Mouse (Mus musculus): ENCODE results near the gene Gm49601. TPM values are rescaled to one million over a fixed set of nuclear protein-coding genes. Genes with fewer than 3 reads are reported as not detected.

Gm49601 gene
- polyA plus RNA-seq, 1 experiment from 2014 or later = 4.3 TPM

DNA sequence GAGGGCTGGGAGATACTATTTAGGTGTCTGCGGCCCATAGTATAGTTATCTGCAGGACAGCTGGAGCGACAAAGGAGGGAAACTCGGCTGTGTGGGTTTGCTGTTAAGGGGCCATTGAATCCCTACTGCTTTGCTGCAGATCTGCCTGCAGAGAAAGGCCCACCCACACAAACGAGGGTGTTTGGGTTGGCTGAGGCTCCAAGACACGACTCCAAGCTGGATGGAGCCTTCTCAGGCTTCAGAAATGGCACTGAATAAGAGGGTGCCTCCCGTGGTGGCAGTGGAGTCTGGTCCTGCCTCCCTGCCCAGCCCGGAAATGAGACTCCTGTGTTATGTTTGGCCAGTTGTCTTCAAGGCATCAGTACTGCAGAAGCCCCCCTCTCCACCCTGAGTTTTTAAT lies 16.1 kb upstream of the Gm49601 start:
- 51% methylated on average over 7 of the region's 7 CpGs for WGBS

DNA sequence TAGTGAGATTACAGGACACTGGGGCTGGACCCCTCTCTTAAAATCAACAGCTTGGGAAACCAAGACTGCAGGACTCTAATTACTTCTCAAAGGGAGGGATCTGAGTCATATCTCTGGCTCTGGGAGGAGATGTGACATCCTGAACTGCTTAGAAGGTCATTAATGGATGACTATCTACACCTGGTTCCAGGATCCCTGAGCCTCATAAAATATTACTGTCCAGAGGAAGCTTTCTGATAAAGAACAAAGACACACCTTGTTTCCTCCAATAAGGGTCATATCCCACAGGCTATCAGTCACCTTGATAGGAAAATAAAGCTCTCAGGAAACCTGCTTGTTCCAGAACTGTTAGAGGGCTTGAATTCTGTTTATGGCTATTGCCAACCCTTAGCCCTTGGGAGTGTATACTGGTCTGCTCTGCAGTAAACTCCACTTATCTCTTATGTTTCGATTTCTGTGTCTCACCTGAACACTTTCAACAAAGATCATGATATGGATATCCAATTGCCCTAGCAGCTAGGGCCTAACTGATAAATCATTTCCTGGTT lies 13.2 kb upstream of the Gm49601 start:
- H3K27ac ChIP-seq = peak overlapping the region; percentile 59
- no peaks in the 10 kb centered on the region for H3K4me1 ChIP-seq (replicated peaks)

More for the DNA sequence above, 16.1 kb upstream of the Gm49601 start:
- no peak overlapping the region for H3K9ac ChIP-seq
- no peak overlapping the region for H3K4me3 ChIP-seq (replicated peaks)
- no peak overlapping the region for H3K4me2 ChIP-seq (replicated peaks)
- no peaks in the 10 kb centered on the region for H3K27me3 ChIP-seq (replicated peaks)
- no peak for ATAC-seq
- no peaks in the 10 kb centered on the region for H3K36me3 ChIP-seq
- no peaks in the 10 kb centered on the region for H3K4me1 ChIP-seq (replicated peaks)
- H3K27ac ChIP-seq = no peak overlapping the region
- no peaks in the 10 kb centered on the region for H3K9me3 ChIP-seq

DNA sequence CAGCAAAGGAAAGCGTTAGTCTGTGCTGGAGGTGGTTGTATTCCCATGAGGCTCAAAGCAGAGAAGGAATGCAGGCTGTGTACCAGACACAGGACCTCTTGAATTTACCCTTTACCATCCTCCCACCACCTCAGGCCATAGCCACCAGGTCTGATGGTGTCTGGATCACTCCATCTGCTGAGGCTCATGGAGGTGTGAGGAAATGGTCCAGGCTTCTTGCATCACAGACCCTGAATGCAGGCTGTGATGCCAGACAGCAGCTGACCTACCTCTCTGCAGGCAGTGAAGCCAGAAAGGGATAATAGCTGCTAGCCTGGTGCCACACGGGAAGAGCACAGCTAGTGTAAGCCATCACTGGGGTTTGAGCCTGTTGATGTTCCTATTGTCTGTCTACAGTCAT lies 12.2 kb upstream of the Gm49601 start:
- H3K9ac ChIP-seq = no peak overlapping the region
- no peaks in the 10 kb centered on the region for H3K36me3 ChIP-seq
- no peaks in the 10 kb centered on the region for H3K27me3 ChIP-seq (replicated peaks)
- H3K4me1 ChIP-seq (replicated peaks) = no peaks in the 10 kb centered on the region
- no peaks in the 10 kb centered on the region for H3K9me3 ChIP-seq
- H3K4me2 ChIP-seq (replicated peaks) = no peak overlapping the region
- no peak for ATAC-seq
- H3K27ac ChIP-seq = no peak overlapping the region
- WGBS = 51% methylated on average over 2 of the region's 2 CpGs
- H3K4me3 ChIP-seq (replicated peaks) = no peak overlapping the region

More for the DNA sequence above, 13.2 kb upstream of the Gm49601 start:
- ATAC-seq = peak; percentile 91
- WGBS = 41% methylated on average over 1 of the region's 1 CpGs
- Histone ChIP-seq H3K27me3 (replicated peaks) (no peaks in the 10 kb centered on the region), H3K4me3 (replicated peaks) (no peak overlapping the region), H3K4me2 (replicated peaks) (no peak overlapping the region), H3K9ac (no peak overlapping the region), H3K9me3 (no peaks in the 10 kb centered on the region), H3K36me3 (no peaks in the 10 kb centered on the region)

DNA sequence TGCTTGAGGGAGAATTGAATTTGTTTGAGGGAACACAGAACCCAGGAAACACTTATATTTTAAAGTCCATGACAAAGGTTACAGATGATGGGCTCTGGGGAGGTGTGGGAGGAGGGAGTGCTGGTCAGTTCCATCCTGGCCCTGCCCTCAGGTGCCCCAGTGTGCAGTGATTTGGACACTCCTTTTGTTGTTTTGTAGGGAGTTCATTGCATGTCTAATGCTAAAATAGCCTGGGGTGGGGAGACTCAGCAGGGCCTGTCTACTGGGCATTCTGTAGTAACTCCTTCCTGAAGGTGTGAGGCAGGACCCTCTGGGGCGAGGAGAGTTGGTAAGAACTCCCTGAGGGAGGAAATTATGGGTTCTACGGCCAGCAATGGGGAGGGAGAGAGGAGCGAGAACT lies 10.6 kb upstream of the Gm49601 start:
- no peak overlapping the region for H3K4me3 ChIP-seq (replicated peaks)
- no peak overlapping the region for H3K9ac ChIP-seq
- H3K4me2 ChIP-seq (replicated peaks) = no peak overlapping the region
- 63% methylated on average over 3 of the region's 3 CpGs for WGBS
- no peaks in the 10 kb centered on the region for H3K27me3 ChIP-seq (replicated peaks)
- H3K36me3 ChIP-seq = no peaks in the 10 kb centered on the region
- no peak for ATAC-seq
- no peak overlapping the region for H3K27ac ChIP-seq
- H3K4me1 ChIP-seq (replicated peaks) = 0 out of 2 replicates have a peak, but pooled peaks cover 5% of the 10 kb centered on the region
- no peaks in the 10 kb centered on the region for H3K9me3 ChIP-seq

DNA sequence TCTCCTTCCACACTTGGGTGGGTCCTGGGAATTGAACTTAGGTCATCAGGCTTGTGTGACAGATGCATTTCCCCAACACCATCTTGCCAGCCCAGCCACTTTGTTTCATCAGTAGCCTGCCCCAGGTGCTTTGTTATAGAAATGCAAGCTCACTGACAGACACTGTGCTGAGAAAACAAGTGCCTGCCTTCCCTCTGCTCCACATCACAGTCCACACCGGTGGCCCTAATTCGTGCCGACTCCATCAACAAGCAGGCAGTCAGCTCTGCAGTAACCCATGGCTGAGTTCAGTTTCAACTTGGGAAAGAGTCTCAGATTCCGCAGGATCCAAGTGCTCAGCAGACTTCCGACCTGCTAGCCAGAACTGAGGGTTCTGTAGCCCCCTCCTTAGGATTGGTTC lies 10.2 kb upstream of the Gm49601 start:
- Histone ChIP-seq H3K36me3 (no peaks in the 10 kb centered on the region), H3K9me3 (no peaks in the 10 kb centered on the region), H3K9ac (no peak overlapping the region), H3K4me2 (replicated peaks) (no peak overlapping the region), H3K27ac (no peak overlapping the region), H3K4me1 (replicated peaks) (0 out of 2 replicates have a peak, but pooled peaks cover 5% of the 10 kb centered on the region), H3K27me3 (replicated peaks) (no peaks in the 10 kb centered on the region), H3K4me3 (replicated peaks) (no peak overlapping the region)
- WGBS = 82% methylated on average over 5 of the region's 5 CpGs
- no peak for ATAC-seq

DNA sequence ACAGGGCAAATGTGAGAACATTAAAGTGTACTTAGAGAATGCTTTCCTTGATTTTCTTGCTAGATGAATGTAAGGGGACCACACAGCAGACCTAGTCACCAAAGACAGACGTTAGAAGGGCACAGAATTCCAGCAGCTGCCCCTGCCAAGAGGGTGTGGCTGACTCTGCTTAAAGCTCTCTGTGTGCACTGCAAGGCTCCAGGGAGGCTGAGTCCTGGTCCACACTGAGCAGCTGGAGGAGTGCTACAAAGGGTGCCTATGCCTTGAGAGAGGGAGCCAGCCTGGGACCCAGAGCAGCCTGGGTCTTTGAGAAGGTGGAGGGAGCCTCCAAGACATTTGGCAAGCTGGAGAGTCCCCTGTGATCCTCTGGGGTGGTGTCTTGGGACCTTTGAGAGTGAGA lies 7.1 kb upstream of the Gm49601 start:
- Histone ChIP-seq H3K4me2 (replicated peaks) (no peak overlapping the region), H3K27ac (no peak overlapping the region), H3K9ac (no peak overlapping the region), H3K9me3 (no peaks in the 10 kb centered on the region), H3K27me3 (replicated peaks) (no peaks in the 10 kb centered on the region), H3K4me3 (replicated peaks) (no peak overlapping the region), H3K36me3 (no peaks in the 10 kb centered on the region), H3K4me1 (replicated peaks) (peaks cover 15% of the 10 kb centered on the region)
- WGBS = 23% methylated on average over 1 of the region's 1 CpGs
- ATAC-seq = no peak

DNA sequence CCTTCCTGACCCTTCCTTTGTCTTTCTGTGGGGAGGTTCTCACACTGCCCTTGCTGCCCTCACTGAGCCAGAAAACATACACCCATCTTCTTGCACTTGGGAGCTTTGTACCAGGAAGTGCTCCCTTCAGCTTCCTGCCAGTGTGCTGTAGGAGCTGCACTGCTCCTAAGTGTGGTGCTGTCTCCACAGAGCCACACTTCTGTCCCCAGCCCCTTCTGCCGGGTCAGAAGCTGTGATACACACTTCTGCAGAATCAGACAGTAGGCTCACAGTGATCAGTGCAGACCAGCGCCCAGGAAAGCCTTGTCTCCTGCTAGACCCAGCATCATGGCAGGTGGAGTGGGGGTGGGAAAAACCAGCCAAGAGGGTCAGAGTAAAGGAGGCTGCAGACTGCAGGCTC lies 6.6 kb upstream of the Gm49601 start:
- no peak for ATAC-seq
- no peaks in the 10 kb centered on the region for H3K27me3 ChIP-seq (replicated peaks)
- H3K36me3 ChIP-seq = no peaks in the 10 kb centered on the region
- H3K9me3 ChIP-seq = no peaks in the 10 kb centered on the region
- H3K27ac ChIP-seq = no peak overlapping the region
- H3K9ac ChIP-seq = no peak overlapping the region
- H3K4me2 ChIP-seq (replicated peaks) = no peak overlapping the region
- H3K4me3 ChIP-seq (replicated peaks) = no peak overlapping the region
- H3K4me1 ChIP-seq (replicated peaks) = peaks cover 20% of the 10 kb centered on the region
- WGBS = 70% methylated on average over 2 of the region's 2 CpGs

DNA sequence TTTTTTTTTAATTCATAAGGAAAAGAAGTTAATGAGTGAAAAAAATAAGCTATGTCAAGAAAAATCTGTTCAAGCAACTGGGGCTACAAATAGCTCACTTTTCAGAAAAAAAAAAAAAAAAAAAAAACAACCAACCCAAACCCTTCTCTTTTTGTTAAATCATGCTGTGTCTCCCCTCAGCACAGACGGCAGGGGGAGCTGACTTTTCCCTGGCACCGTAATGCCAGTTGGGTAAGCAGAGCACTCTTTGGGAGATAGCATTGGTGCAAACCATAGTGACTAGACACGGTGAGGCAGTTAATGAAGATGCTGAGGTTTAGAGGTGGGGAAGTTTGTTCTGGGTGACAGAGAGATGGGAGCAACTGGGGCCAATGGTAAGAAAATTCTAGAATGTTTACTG lies 5.8 kb upstream of the Gm49601 start:
- no peak overlapping the region for H3K4me2 ChIP-seq (replicated peaks)
- no peak overlapping the region for H3K9ac ChIP-seq
- no peaks in the 10 kb centered on the region for H3K9me3 ChIP-seq
- 46% methylated on average over 3 of the region's 3 CpGs for WGBS
- no peak for ATAC-seq
- 0 out of 2 replicates have a peak, but pooled peaks cover 3% of the 10 kb centered on the region for H3K27me3 ChIP-seq (replicated peaks)
- no peaks in the 10 kb centered on the region for H3K36me3 ChIP-seq
- no peak overlapping the region for H3K4me3 ChIP-seq (replicated peaks)
- peaks cover 28% of the 10 kb centered on the region for H3K4me1 ChIP-seq (replicated peaks)
- H3K27ac ChIP-seq = no peak overlapping the region

DNA sequence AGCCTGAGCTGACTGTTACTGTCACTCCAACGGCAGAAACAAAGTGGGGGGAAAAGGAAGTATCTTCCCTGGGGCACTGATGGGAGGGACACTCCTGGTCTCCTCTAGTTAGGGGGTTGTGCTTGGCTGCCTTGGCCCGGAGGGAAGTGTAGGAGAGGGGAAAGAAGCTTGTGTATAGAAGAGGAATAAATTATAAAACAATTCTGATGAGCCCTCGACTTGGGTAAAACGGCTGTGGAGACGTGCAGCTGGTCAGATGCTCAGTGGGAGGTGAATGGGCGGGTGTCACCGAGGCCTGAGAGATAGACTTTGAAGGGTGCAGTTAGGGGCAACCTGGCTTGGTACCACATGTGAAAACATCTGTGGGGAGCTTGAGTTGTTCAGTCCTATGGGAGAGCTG lies 4.9 kb upstream of the Gm49601 start:
- peaks cover 35% of the 10 kb centered on the region for H3K4me1 ChIP-seq (replicated peaks)
- no peak for ATAC-seq
- H3K27ac ChIP-seq = no peak overlapping the region
- 55% methylated on average over 7 of the region's 7 CpGs for WGBS
- no peaks in the 10 kb centered on the region for H3K36me3 ChIP-seq
- no peaks in the 10 kb centered on the region for H3K9me3 ChIP-seq
- no peak overlapping the region for H3K4me2 ChIP-seq (replicated peaks)
- 0 out of 2 replicates have a peak, but pooled peaks cover 3% of the 10 kb centered on the region for H3K27me3 ChIP-seq (replicated peaks)
- H3K4me3 ChIP-seq (replicated peaks) = no peak overlapping the region
- H3K9ac ChIP-seq = no peak overlapping the region

DNA sequence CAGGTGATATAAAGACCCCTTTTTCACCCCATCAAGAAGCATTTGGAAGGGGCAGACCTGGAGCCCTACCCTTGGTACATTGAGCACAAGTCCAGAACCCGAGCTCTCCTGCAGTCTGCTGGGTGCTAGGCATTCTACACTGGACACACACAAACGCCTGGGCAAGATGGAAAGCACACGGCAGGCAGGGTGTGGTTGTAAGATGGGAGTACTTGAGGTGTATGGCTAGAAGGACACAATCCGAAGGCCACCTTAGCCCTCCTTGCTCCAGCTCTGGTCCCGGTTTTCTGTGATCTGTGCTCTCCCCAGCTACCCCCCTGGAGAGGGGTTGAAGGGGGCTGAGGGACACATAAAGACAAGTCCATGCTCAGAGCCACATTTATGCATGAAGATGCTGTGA lies 4.1 kb upstream of the Gm49601 start:
- H3K4me3 ChIP-seq (replicated peaks) = peak overlapping the region; percentile 81
- H3K36me3 ChIP-seq = no peaks in the 10 kb centered on the region
- H3K4me2 ChIP-seq (replicated peaks) = peak overlapping the region; percentile 88
- H3K4me1 ChIP-seq (replicated peaks) = peaks cover 39% of the 10 kb centered on the region
- H3K9me3 ChIP-seq = no peaks in the 10 kb centered on the region
- 0 out of 2 replicates have a peak, but pooled peaks have one; percentile 1 for ATAC-seq
- H3K9ac ChIP-seq = peak overlapping the region; percentile 79
- peak overlapping the region; percentile 13; the same call in 1 of the 2 replicates for H3K27ac ChIP-seq
- peaks cover 7% of the 10 kb centered on the region for H3K27me3 ChIP-seq (replicated peaks)
- 51% methylated on average over 5 of the region's 5 CpGs for WGBS

DNA sequence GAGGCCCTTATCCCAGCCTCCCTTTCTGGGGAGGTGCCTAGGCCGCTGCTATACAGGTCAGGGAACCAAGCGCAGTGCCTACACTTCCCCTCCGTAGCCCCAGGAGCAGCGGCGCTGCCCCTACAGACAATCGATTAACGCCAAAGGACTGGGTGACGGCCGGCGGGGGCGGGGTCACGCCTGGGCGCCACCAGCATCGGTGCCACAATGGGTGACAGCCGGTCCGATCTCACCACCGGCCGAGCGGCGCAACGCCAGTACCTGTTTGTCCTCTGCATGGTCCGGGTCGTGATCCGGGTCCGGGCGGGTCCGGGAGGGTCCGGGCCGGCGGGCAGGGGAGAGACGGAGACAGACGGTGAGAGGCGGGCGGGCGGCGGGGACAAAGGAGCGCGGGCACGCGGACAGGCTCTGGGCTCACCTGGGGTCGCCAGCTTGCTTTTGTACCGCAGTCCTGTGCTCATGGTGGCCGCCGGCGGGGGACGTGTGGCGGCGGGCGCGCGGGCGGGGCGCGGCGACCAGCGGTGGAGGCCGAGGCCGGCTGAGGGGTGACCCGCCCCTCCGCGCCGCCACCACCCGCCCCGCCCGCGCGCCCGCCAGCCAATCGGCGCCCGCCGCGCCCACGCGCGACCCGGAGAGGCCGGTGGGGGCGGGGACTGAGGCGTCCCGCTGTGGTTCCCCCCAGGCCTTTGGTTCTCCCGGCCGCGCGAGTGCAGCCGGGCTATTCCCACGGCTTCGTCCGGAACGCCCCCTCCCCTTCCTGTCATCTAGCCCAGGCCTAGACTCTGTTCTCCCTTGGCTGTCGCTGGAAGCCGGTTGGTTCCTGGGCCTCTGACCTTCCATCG lies 3.4 kb upstream of the Gm49601 start, which contains the start of gene Sept5:
Sept5 (minus strand) TSS at position 565 of the 842 bp plus-strand sequence.
- no peaks in the 10 kb centered on the region for H3K9me3 ChIP-seq
- H3K9ac ChIP-seq = peak within 1 kb of the TSS; percentile 79
- ATAC-seq = peak; percentile 65
- H3K27ac ChIP-seq = peak within 1 kb of the TSS; percentile 60
- under 1% methylated on average over 79 of the region's 93 CpGs for WGBS
- peak within 1 kb of the TSS; percentile 88 for H3K4me2 ChIP-seq (replicated peaks)
- H3K36me3 ChIP-seq = no peaks in the 10 kb centered on the region
- peaks cover 39% of the 10 kb centered on the region for H3K4me1 ChIP-seq (replicated peaks)
- H3K27me3 ChIP-seq (replicated peaks) = peaks cover 14% of the 10 kb centered on the region
- H3K4me3 ChIP-seq (replicated peaks) = peak within 1 kb of the TSS; percentile 81

DNA sequence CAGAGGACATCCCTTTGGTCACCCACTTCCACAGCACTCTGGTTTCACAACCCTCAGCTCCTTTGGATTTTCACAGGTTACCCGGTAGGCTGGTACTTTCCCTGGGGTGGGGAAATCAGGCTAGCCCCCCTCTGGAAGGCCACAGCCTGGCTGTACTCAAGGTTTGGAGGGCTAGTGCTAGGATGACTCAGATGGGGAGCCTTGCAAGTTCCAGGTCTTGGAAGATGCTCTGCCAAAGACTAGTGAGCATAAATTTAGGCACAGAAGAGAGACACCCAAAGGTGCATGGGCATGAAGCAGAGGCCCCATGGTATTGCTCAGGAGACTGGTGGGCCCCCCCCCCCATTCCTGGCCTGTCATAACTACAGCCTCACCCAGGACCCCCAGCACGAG lies 2.7 kb upstream of the Gm49601 start:
- peak overlapping the region; percentile 79 for H3K9ac ChIP-seq

More for the DNA sequence above, 2.7 kb upstream of the Gm49601 start:
- H3K27ac ChIP-seq = peak overlapping the region; percentile 60
- peaks cover 21% of the 10 kb centered on the region for H3K27me3 ChIP-seq (replicated peaks)
- H3K36me3 ChIP-seq = 0 out of 2 replicates have a peak, but pooled peaks cover under 1% of the 10 kb centered on the region
- WGBS = 37% methylated on average over 2 of the region's 2 CpGs
- no peaks in the 10 kb centered on the region for H3K9me3 ChIP-seq
- peak overlapping the region; percentile 88 for H3K4me2 ChIP-seq (replicated peaks)
- H3K4me3 ChIP-seq (replicated peaks) = peak overlapping the region; percentile 81
- H3K4me1 ChIP-seq (replicated peaks) = peaks cover 39% of the 10 kb centered on the region
- no peak for ATAC-seq

Measured in intestine, embryonic 15.5 days (tissue).